Mouse (Mus musculus): Measurements from ENCODE around the gene Lmf1. TPM values are rescaled to one million over a fixed set of nuclear protein-coding genes. Genes with fewer than 3 reads are reported as not detected.

The Lmf1 gene
- total RNA-seq, 2 experiments from 2014 or later: 22.0 to 25.4 TPM

DNA sequence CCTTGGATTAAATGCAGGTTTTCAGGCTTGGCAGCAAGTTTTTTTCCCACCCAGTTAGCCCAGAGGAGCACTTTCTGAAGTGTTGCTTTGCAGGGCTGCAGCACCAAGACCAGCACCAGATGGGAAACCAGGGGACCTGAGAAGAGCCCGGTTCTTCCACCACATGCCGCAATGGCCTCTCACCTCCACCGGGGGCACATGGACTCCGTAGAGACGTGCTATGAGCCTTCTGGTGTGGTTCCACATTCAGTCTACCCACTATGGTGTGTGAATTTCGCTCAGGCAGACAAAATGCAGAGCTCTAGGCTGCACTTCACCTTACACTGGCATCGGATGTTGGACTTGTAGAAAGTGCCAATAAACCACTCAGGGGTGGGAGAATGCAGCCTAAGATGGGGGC lies 107.4 kb downstream of the Lmf1 start:
- H3K4me3 ChIP-seq: no peak overlapping the region
- H3K27ac ChIP-seq: no peak overlapping the region
- DNase-seq (ENCODE audit: extremely low spot score in 1 of 2, low spot score in 2 of 2): no peak
- TF ChIP-seq CTCF (IDR thresholded peaks at IDR 0.05): peak; percentile 31
- intact Hi-C loops (cut with DNase I): loop anchor here (10.0 kb wide), 1 partner anchor 372 kb away; the partner anchor contains the start of gene Prss29

DNA sequence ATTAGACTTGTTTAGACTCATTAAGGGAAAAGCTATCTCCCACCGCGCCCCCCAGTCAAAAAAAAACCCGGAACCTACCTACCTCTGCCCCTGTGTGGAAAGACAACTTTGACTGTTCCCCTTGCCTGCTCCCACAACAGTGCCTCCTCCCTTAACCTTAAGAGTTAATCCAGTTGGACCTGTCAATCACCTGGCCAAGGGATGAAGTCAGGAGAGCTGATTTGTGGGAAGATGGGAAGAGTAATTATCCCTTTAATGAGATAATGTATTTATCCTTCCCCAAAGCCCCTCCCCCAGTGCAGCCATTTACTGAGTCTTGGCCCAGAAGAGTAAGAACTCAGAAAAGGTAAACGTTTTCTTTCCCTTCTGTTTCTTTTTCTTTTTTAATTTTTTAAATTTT lies 110.0 kb downstream of the Lmf1 start:
- intact Hi-C loops (cut with DNase I): loop anchor here (10.0 kb wide), 1 partner anchor 374 kb away; the partner anchor contains the start of gene Prss29

DNA sequence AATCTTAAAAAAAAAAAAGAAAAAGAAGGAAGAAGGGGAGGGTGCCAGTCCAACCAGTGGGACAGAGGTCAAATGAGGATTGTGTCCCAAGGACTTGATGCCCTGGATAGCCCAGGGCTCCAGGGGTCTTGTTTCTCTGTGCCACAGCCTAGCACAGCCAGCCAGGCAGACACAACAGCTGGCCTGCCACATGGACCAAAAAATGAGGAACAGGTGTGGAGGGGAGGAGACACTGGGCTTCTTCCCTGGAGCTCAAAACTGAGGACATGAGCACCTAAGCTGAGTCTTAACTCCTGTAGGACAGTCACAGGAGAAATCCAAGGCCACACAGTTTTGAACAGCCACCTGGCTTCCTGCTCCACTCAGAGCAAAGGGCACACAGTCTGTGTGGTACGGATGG lies 117.4 kb downstream of the Lmf1 start:
- intact Hi-C loops (cut with DNase I): no loop called here
- no peak for DNase-seq (ENCODE audit: extremely low spot score in 1 of 2, low spot score in 2 of 2)
- TF ChIP-seq CTCF (IDR thresholded peaks at IDR 0.05): no peak

More for the DNA sequence above, 110.0 kb downstream of the Lmf1 start:
- no peak for TF ChIP-seq CTCF (IDR thresholded peaks at IDR 0.05)
- H3K27ac ChIP-seq: no peak overlapping the region
- no peak overlapping the region for H3K4me3 ChIP-seq
- no peak for DNase-seq (ENCODE audit: extremely low spot score in 1 of 2, low spot score in 2 of 2)

DNA sequence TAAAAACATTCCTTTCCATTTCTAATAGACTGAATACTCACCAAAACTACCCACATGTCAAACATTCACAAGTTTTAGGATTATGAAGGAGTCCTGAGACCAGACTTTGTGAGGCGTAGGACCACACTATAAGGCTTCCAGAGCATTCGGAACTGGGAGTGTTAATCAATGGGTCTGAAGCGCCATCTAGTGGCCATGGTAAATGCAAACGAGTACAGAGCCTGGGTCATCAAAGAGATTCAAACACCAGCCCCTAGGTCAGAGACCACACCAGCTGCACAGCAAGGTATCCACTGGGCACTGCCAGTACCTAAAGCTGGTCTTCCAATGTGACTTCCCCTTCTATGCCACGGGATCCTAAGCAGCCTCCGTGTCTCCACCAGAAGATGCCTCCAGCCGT lies 119.6 kb downstream of the Lmf1 start:
- intact Hi-C loops (cut with DNase I): loop anchor here (1.0 to 2.0 kb wide), 4 partner anchors 48 to 222 kb away; partner anchors contain the start of gene Sox8
- TF ChIP-seq CTCF (IDR thresholded peaks at IDR 0.05): peak; percentile 91
- DNase-seq (ENCODE audit: extremely low spot score in 1 of 2, low spot score in 2 of 2): peak; percentile 79 to 85
- Histone ChIP-seq H3K27ac (no peak overlapping the region), H3K4me3 (no peak overlapping the region)

More for the DNA sequence above, 117.4 kb downstream of the Lmf1 start:
- Histone ChIP-seq H3K4me3 (no peak overlapping the region), H3K27ac (no peak overlapping the region)

DNA sequence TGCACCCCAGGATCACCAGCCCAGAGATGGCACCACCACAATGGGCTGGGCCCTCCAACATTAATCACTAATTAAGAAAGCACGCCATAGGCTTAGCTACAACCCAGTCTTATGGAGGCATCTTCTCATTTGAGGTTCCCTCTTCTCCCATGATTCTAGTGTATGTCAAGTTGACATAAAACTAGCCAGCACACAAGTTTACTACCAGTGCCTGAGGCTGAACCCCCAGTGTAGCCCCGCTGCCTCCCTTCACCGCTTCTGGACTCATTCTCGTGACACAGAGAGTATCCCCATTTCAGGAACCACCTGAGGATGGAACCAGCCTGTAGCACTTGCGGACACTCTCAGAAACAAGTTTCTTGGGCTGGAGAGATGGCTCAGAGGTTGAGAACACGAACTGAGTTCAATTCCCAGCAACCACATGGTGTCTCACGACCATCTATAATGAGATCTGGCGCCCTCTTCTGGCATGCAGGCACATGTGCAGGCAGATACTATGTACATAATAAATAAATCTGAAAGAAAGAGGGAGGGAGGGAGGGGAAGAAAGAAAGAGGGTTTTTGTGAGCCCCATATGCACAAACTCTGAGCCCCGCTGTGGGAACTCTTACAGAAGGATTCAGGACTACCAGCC lies 122.1 kb downstream of the Lmf1 start:
- no peak for DNase-seq (ENCODE audit: extremely low spot score in 1 of 2, low spot score in 2 of 2)
- peak; percentile 26 for TF ChIP-seq CTCF (IDR thresholded peaks at IDR 0.05)
- intact Hi-C loops (cut with DNase I): loop anchor here (5.0 kb wide), 1 partner anchor 304 kb away; no protein-coding TSS in a partner anchor
- Histone ChIP-seq H3K4me3 (no peak overlapping the region), H3K27ac (no peak overlapping the region)

DNA sequence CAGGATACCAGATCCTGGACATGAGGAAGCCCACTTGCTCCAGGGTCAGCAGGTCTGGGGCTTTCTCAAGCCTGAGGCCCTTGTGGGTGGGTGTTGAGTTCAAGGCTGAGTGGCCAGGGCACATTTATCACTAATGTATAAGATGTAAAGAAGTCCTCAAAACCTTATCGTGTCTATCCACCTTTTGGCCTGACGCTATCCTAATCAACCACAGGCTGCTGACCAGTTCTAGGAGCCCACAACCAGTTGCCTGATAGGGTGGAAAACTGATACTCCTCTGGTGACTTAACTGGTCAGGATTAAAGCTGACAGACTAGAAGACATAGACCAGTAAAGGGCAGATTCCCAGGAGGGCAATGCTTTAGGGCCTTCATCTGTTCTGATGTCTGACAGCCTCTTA lies 131.1 kb downstream of the Lmf1 start:
- intact Hi-C loops (cut with DNase I): no loop called here
- no peak overlapping the region for H3K4me3 ChIP-seq
- DNase-seq (ENCODE audit: extremely low spot score in 1 of 2, low spot score in 2 of 2): no peak
- no peak overlapping the region for H3K27ac ChIP-seq
- TF ChIP-seq CTCF (IDR thresholded peaks at IDR 0.05): no peak

DNA sequence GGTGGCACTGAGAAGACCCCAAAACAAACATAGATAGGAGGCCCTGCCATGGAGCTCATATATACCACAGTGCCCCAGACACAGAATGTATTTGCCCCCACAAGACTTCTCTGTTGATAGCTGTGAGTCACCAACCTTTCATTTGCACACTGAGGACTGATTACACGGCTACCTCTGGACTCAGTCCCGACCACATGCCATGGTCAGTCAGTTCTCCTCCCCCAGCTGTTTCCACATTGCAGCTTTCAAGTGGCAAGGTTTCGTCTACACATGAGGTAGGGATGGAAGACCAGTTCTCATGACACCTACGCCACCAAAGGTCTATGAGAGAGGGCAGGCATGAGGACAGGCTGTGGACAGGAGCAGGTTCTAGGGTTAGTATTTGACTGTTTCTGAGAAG lies 132.3 kb downstream of the Lmf1 start:
- intact Hi-C loops (cut with DNase I): no loop called here
- no peak for DNase-seq (ENCODE audit: extremely low spot score in 1 of 2, low spot score in 2 of 2)
- TF ChIP-seq CTCF (IDR thresholded peaks at IDR 0.05): no peak
- Histone ChIP-seq H3K4me3 (no peak overlapping the region), H3K27ac (no peak overlapping the region)

Other genes with a start within 250 kb of the Lmf1 start
- not detected for gene Tpsab1, start 233.5 kb upstream of the Lmf1 start, total RNA-seq (2021)
- not detected for gene Tpsb2, start 212.8 kb upstream of the Lmf1 start, total RNA-seq (2021)
- not detected for gene Tpsg1, start 209.8 kb upstream of the Lmf1 start, total RNA-seq (2021)
- 10 to 100 TPM; 45.2 to 48.0 TPM for gene Cacna1h, start 145.3 kb upstream of the Lmf1 start, total RNA-seq (2021)
- gene Tekt4, start 124.5 kb upstream of the Lmf1 start, total RNA-seq (2021): 1 to 10 TPM; 2.1 to 2.4 TPM
- gene Sstr5, start 81.8 kb upstream of the Lmf1 start, total RNA-seq (2021): under 1 TPM; 0.18 to 0.21 TPM
- gene Sox8, start 8.4 kb upstream of the Lmf1 start, total RNA-seq (2021): 10 to 100 TPM; 55.3 to 66.9 TPM
- 100 to 1,000 TPM; 146 to 168 TPM for gene Gng13, start 138.1 kb downstream of the Lmf1 start, total RNA-seq (2021)
- 1 to 10 TPM; 1.3 to 1.4 TPM for gene Chtf18, start 148.3 kb downstream of the Lmf1 start, total RNA-seq (2021)
- 10 to 100 TPM; 55.6 to 57.4 TPM for gene Rpusd1, start 148.6 kb downstream of the Lmf1 start, total RNA-seq (2021)
- under 1 TPM; 0.45 to 0.47 TPM for gene Mslnl, start 157.0 kb downstream of the Lmf1 start, total RNA-seq (2021)
- 1 to 10 TPM; 3.1 to 3.9 TPM for gene Msln, start 175.3 kb downstream of the Lmf1 start, total RNA-seq (2021)
- 10 to 100 TPM; 32.4 to 33.2 TPM for gene Narfl, start 194.7 kb downstream of the Lmf1 start, total RNA-seq (2021)
- gene Haghl, start 206.6 kb downstream of the Lmf1 start, total RNA-seq (2021): 100 to 1,000 TPM; 112 to 123 TPM
- not detected for gene Ccdc78, start 207.5 kb downstream of the Lmf1 start, total RNA-seq (2021)
- 10 to 100 TPM; 84.9 to 85.1 TPM for gene Fam173a, start 213.8 kb downstream of the Lmf1 start, total RNA-seq (2021)
- gene AC134908.4, start 216.6 kb downstream of the Lmf1 start, total RNA-seq (2021): 1 to 10 TPM in 1 of 2 experiments, not detected in 1; 1.4 TPM
- gene Metrn, start 218.1 kb downstream of the Lmf1 start, total RNA-seq (2021): 10 to 100 TPM; 72.3 to 88.2 TPM
- 100 to 1,000 TPM; 644 to 656 TPM for gene Fbxl16, start 230.0 kb downstream of the Lmf1 start, total RNA-seq (2021)
- gene Wdr24, start 244.5 kb downstream of the Lmf1 start, total RNA-seq (2021): 10 to 100 TPM; 26.8 to 30.9 TPM
- 10 to 100 TPM; 55.1 to 55.6 TPM for gene Jmjd8, start 249.8 kb downstream of the Lmf1 start, total RNA-seq (2021)

Measured in left cerebral cortex, adult 2 months (tissue).